Mouse (Mus musculus) testis, postnatal 10 days (tissue): ENCODE measurements at regions not wholly inside any gene's neighbourhood (a gene's known extent, or its start where the extent isn't known, plus 50 kb on each side); places are given as distances from the start of the nearest gene placed in this dataset.

Experiments
- DNase-seq: peaks from one replicate; pipeline ENCODE4 v3.0.0; 2021; ENCODE audit warnings: low spot score

GRCm38 (mm10) chr11:8148485-8148825 is 515.9 kb downstream of the Tns3 start:
- DNase-seq = no peak

GRCm38 (mm10) chr11:8147790-8148484 is 516.4 kb downstream of the Tns3 start:
- no peak for DNase-seq

- DNase-seq = no peak
Measured at GRCm38 (mm10) chr11:8137366-8137765, 527.0 kb downstream of the Tns3 start.

- no peak for DNase-seq
Measured at GRCm38 (mm10) chr11:8136666-8137065, 527.7 kb downstream of the Tns3 start.

- no peak for DNase-seq
Measured at GRCm38 (mm10) chr11:8109286-8109685, 555.0 kb downstream of the Tns3 start.

GRCm38 (mm10) chr11:8101091-8101490 is 563.2 kb downstream of the Tns3 start:
- DNase-seq = no peak

- DNase-seq = no peak
Measured at GRCm38 (mm10) chr11:8084328-8084727, 580.0 kb downstream of the Tns3 start.

- DNase-seq = no peak
Measured at GRCm38 (mm10) chr11:8082811-8083210, 581.5 kb downstream of the Tns3 start.

GRCm38 (mm10) chr11:8073321-8073720 is 591.0 kb downstream of the Tns3 start:
- DNase-seq = no peak

GRCm38 (mm10) chr11:8068873-8069272 is 595.5 kb downstream of the Tns3 start:
- no peak for DNase-seq

- DNase-seq = no peak
Measured at GRCm38 (mm10) chr11:8067330-8067729, 597.0 kb downstream of the Tns3 start.

- no peak for DNase-seq
Measured at GRCm38 (mm10) chr11:8065811-8066210, 598.5 kb downstream of the Tns3 start.

GRCm38 (mm10) chr11:8065086-8065485 is 599.2 kb downstream of the Tns3 start:
- no peak for DNase-seq

GRCm38 (mm10) chr11:8061989-8062388 is 602.3 kb downstream of the Tns3 start:
- DNase-seq = no peak

GRCm38 (mm10) chr11:8061573-8061972 is 602.8 kb downstream of the Tns3 start:
- no peak for DNase-seq

GRCm38 (mm10) chr11:8051499-8051898 is 612.8 kb downstream of the Tns3 start:
- DNase-seq = no peak

- no peak for DNase-seq
Measured at GRCm38 (mm10) chr11:8045086-8045485, 619.2 kb downstream of the Tns3 start.

- DNase-seq = no peak
Measured at GRCm38 (mm10) chr11:8030119-8030518, 634.2 kb downstream of the Tns3 start.

GRCm38 (mm10) chr11:8007801-8008200 is 656.5 kb downstream of the Tns3 start:
- DNase-seq = peak; percentile 43

GRCm38 (mm10) chr11:7981031-7981430 is 683.3 kb downstream of the Tns3 start:
- no peak for DNase-seq

GRCm38 (mm10) chr11:7975845-7976244 is 688.5 kb downstream of the Tns3 start:
- no peak for DNase-seq

GRCm38 (mm10) chr11:7949931-7950330 is 714.4 kb downstream of the Tns3 start:
- no peak for DNase-seq

- no peak for DNase-seq
Measured at GRCm38 (mm10) chr11:7949201-7949875, 715.0 kb downstream of the Tns3 start.

- DNase-seq = no peak
Measured at GRCm38 (mm10) chr11:7944956-7945515, 719.3 kb downstream of the Tns3 start.
